Mouse (Mus musculus) ES-E14 (cell line): ENCODE data around the gene Kcnj11.

ENCODE experiments used
- CHD2 ChIP-seq: IDR thresholded peaks from 2 replicates; pipeline ENCODE4 v1.6.1; 2014; ENCODE audit warnings: mild to moderate bottlenecking, low read depth, low read length, inconsistent platforms
- HCFC1 ChIP-seq: IDR thresholded peaks from 2 replicates; pipeline ENCODE4 v1.6.1; 2012; ENCODE audit warnings: low read length, inconsistent platforms, borderline replicate concordance; ENCODE audit not compliant: insufficient read depth
- MAFK ChIP-seq: IDR thresholded peaks from 2 replicates; pipeline ENCODE4 v1.6.1; 2014; ENCODE audit warnings: mild to moderate bottlenecking, low read depth, low read length, inconsistent platforms; ENCODE audit not compliant: insufficient read depth
- ZNF384 ChIP-seq: IDR thresholded peaks from 2 replicates; pipeline ENCODE4 v1.6.1; 2012; ENCODE audit warnings: low read depth, low read length, inconsistent platforms

DNA sequence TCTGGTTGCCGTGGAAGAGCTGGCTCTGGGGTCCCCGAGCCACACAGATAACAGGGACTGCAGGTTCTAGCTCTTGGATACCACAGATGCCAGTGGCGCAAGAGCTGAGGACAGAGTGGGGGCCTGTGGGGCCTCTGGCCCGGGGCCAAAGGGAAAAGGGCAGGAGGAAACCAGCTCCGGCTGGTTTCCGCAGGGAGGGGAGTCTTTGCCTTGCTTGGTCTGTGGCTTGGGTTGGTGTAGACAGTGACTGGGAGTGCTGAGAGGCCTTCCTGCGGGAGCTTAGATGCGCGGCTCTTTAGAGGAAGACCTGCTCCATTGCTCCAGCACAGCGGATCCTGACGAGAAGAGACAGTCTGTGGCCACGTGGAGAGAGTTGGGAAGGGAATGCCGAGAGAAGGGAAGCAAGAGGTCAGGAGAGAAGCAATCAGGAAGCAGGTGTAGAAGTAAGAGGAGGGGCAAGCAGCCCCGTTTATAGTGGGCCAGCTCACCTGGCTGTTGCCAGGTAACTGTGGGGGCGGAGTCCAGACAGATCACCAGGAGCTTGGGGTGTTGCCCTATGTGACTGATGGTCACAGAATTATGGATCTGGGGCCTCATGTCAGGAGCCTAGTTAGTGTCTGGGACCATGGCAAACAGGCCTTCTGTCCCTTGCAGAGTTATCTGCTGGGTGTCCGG is 15.6 kb downstream of the Kcnj11 start:
- TF ChIP-seq MAFK, result no peak
- TF ChIP-seq ZNF384, result no peak
- no peak for TF ChIP-seq HCFC1
- no peak for TF ChIP-seq CHD2
